Mouse (Mus musculus) left cerebral cortex, postnatal 25 days (tissue): ENCODE data around the gene Psmb5. TPM values are rescaled to one million over a fixed set of nuclear protein-coding genes. Genes with fewer than 3 reads are reported as not detected.

Experiments
- DNase-seq, 2 experiments: peaks; one replicate each; pipeline ENCODE4 v3.0.0; 2022; ENCODE audit warnings: low spot score in 2 of 2, mixed read lengths in 1 of 2
- intact Hi-C: fragments of 180-260 bp; cut with DNase I; formaldehyde crosslinking; loops from one replicate; pipeline ENCODE4 v1.15.1; 2025
- total RNA-seq, 2 experiments: library from RNA; stranded (reverse); gene quantifications; 2 replicates each; pipeline ENCODE4 v1.2.3; 2021

The Psmb5 gene
- total RNA-seq, 2 experiments from 2014 or later, result 164 to 182 TPM

- no peak for DNase-seq
- intact Hi-C loops, result no loop called here
These were observed 16.2 kb downstream of the Psmb5 start for GRCm38 (mm10) chr14:54601601-54602000.

GRCm38 (mm10) chr14:54597084-54597483 is 20.7 kb downstream of the Psmb5 start:
- intact Hi-C loops, result no loop called here
- DNase-seq, result no peak

DNA sequence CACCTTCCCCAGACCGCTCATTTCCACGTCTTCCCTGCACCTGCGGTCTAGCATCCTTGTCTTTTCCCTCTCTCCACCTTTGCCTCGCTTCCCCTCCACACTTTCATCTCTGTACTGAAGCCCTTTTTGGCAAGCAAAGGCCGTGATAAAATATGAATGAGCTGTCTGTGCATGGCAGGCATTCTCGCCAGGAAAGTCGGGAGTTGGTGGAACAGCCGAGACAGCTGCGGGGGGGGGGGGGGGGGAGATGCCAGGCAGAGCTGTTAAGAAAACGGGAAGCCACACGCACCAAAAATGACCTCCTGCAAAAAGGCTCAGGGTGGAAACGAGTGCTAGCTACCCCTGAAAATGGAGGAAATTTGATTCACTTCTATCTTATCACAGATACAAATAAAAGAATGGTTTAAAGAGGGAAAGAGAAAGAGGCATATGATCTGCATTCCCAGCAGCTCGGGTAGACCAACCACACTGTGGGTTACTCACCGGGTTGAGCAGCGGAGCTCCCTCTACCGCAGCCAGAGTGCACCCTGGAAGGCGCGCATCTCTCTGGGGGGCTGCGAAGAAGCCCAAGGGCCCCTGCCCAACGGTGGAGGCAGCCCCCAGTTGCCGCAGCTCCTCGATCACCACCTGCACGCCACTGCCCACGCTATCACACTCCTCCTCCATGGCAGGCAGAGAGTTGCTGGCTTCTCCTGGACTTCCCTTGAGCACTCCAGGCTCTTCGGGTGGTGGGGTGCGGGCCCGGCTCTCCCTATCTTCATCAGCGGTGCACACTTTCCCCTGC is 23.0 kb downstream of the Psmb5 start:
- DNase-seq, result peak in 1 of 2 experiments; percentile 83
- intact Hi-C loops, result no loop called here

DNA sequence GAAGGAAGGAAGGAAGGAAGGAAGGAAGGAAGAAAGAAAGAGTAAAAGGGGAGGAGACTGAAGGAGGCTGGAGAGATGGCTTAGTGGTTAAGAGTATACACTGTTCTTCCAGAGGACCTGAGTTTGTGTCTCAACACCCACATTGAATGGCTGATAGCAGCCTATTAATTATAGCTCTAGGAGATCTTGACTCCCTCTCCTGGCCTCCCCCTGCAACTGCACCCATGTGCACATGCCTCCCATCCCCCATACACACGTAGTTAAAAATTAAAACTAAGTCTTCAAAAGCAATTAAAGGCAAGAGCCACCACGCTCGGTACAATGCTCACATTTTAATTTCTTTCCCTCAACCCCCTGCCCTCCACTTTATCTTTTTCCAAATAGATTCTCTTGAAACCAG is 23.8 kb downstream of the Psmb5 start:
- no peak for DNase-seq
- intact Hi-C loops, result no loop called here

DNA sequence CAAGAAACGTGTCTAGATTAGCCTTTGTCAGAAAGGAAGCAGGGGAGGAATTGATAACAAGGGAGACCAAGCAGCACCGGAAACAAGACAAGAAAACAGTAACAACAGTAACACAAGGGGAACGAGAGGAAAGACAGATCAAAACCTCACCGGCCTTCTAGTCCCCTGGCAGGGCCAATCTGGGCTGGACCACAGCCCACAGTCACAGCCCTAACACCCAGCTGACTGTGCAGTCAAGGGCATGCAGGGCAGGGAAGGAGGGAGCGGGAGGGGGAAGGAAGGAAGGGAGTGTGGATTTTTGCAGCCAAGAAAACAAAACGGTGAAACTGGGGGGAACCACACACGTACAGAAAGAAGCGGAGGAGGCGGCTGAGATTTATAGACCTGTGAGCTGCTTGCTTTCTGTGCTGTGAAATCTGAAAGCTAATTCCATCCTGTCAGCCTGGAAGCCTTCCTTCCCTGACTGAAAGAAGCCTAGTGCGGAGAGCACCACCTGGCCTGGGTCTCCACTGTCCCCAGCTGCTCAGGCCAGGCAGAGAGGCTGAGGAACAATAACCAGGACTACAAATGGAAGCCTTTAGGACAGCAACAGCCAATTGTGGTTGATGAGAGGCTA is 25.4 kb downstream of the Psmb5 start:
- intact Hi-C loops, result no loop called here
- peak; percentile 54 to 91 for DNase-seq

DNA sequence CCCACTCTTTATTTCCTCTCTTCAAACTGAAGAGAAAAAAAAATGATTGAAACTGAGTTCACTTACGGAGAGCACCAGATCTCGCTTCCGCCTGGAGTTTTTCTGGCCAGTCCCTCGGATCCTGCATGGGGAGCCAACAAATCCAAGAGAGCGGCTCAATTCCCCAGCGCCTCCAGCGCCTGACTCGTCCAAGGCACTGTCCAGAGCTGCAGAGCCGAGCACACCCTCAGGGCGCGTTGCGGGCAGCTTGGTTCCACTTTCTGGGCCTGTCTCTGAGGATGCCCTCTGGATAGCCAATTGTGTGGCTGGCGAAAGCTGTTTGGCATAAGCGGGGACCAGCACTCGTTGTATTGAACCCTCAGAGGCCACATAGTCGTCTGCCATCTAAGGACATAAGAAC is 26.8 kb downstream of the Psmb5 start:
- no peak for DNase-seq
- intact Hi-C loops, result no loop called here

GRCm38 (mm10) chr14:54583681-54584338 is 34.0 kb downstream of the Psmb5 start:
- peak in 1 of 2 experiments; percentile 66 for DNase-seq
- intact Hi-C loops, result loop anchor here (2.0 kb wide), 1 partner anchor 57 kb away; the partner anchor contains the start of genes Cdh24 and Gm17606

DNA sequence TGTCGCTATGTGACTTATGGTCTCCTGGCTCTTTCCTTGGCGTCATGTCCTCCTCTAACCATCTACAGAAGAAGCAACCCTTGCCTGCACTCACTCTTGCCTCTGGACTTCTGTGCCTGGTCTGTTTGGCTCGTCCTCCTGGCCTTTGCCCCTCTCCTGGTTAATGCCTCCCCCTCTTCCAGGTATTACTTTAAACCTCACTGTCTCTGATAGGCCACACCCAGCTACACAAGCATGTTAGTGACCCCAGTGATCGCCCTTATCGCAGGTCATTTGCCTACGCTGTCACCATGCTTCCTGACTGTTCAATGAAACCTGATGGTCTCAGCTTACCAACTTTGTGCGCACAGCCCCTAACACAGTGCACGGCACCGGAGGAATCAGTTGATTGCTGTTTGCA is 35.3 kb downstream of the Psmb5 start:
- no peak for DNase-seq
- intact Hi-C loops, result loop anchor here (2.0 kb wide), 1 partner anchor 58 kb away; the partner anchor contains the start of genes Cdh24 and Gm17606

GRCm38 (mm10) chr14:54579638-54580037 is 38.2 kb downstream of the Psmb5 start:
- no peak for DNase-seq
- intact Hi-C loops, result no loop called here

DNA sequence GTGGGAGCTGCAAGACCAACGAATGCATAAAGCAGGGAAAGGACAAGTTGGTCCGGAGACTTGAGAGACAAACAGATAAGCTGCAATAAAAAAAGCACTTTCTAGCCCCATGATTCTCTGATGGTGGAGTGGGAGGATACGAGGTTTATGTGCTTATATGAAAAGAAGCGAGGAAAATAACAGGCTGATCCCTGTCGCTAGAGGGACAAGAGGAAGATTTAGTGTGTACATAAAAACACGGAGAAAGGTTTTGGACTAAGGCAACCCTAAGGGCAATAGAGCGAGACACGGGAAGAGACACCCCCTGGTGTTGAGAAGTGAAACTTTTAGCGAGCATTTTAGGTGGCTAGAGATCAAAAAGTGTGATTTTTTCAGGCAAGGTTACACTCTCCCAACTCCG is 39.8 kb downstream of the Psmb5 start:
- peak in 1 of 2 experiments; percentile 28 for DNase-seq
- intact Hi-C loops, result no loop called here

DNA sequence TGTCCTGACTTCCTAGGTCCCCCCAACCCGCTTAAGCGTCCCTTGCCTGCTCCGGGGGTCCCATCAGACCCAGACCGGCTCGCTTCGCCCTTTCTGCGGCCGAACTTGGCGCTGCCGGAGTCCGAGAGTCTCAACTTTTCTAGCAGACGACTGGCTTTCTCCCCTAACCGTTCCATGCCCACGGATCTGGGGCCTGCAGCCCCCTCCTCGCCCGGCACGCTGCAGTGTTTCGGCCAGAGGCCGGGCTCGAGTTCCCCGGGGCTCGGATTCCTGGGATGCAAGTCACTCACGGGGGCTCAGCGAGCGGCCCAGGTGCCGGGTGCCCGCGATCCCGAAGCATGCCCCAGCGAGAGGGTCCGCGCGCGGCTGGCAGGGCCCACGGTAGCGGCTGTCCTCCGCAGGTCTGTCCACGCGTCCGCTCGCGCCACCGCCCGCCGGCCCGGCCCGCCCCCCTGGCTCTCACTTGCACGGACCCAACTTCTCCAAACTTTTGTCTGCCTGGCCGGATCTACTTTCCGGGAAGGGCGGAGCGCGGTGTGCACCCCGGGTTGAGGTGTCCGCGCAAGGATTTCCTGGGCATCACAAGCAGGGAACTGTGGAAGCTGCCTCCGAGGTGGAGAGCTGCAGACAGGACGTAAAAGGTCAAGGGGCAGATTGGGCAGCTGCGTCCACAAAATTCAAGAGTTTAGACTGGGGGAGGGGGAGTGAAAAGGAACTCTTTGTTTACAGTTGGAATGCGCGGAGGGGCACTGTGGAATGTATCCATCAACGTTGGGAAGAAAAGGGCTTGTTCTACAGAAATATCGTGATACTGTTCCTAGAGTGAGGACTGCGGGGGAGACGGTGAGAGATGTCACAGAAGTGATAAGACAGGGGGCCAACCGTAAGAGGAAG is 40.5 kb downstream of the Psmb5 start, which contains the start of gene Ajuba:
Gene Ajuba (minus strand): TSS at position 470 of the 894 bp plus-strand sequence.
- peak; percentile 62 to 71 for DNase-seq
- intact Hi-C loops, result no loop called here

DNA sequence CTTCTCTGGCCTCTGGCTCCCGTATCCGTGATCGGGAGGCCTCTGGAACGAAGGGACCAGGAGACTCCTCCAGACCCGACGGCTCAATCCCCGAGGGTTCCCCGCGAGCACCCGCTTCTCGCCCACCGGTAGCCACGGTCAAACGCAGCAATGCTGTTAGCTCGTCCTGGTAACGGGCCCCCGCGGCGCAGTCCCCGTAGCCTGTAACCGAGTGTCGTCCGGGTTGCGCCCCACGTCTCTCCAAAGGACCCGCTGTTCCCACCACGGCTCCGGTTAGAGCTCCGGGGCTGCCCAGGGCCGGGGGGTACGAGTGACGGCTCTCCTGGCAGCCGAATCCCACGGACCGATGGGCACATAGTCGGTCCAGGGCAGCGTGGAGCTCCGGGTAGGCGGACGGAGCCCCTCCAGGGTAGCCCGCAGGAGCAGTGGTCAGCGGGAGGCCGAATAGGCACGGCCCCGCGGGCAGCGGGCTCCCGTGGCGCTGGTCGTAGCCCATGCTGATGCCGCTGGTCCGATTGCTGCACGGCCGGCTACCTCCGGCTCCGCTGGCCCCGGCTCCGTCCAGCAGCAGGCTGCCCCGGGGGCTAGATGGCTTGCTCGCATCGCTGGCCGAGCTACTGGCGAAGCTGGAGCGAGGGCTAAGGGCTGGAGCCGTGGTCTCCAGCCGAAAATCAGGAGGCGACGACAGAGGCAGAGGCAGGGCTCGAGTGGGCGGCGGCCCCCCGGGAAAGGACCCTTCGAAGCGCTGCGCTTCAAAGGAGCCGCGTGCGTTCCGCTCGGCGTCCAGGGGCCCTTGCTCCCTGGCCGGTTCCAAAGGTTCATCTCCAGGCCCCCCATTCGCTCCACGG is 41.4 kb downstream of the Psmb5 start:
- intact Hi-C loops, result no loop called here

GRCm38 (mm10) chr14:54575631-54576030 is 42.2 kb downstream of the Psmb5 start:
- no peak for DNase-seq
- intact Hi-C loops, result no loop called here

More for the DNA sequence above, 41.4 kb downstream of the Psmb5 start:
- no peak for DNase-seq

- DNase-seq, result no peak
- intact Hi-C loops, result no loop called here
These were observed 42.8 kb downstream of the Psmb5 start for GRCm38 (mm10) chr14:54575031-54575430.

- DNase-seq, result no peak
- intact Hi-C loops, result no loop called here
These were observed 43.6 kb downstream of the Psmb5 start for GRCm38 (mm10) chr14:54574253-54574652.

DNA sequence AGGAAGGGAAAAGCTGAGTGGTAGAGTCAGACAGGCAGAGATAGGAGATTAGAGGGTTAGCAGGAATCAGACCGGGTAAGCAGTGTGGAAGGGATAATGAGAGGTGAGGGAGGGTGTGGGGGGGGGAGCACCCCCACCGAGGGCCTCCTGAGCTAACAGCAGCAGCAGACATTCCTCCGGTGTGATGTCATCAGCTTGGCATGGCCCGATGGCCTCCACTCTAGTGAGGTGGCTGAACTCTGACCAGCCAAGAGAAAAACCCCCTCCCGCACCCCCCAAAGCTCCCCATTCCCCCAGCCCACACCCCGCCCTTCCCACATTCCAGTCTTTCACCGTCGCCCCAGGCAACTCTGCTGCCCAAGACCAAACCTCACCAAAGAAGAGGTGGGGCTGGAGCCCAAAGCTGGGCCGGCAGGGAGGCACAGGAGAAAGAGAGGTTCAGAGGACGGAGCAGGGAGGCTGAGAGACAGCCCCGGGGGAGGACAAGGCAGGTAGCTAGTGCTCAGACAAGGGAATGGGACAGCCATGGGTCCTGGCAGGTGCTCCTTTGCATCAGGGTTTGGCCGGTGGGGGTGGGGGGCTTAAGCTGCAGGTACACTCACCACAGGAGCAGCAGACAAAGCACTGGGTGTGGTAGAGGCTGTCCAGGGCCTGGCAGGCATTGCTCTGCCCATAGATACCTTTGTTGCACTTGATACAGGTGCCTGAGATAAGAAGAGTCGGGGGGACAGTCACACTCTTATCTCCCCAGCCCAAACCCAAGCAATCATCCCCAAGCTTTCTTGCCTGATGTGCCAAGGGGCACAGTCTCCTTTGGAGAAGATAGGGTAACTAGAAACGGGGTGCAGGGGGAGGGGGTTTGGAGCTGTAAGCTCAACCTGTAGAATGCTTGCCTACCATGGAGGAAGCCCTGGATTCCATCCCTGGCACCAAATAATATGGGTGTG is 44.8 kb downstream of the Psmb5 start:
- intact Hi-C loops, result no loop called here
- no peak for DNase-seq

DNA sequence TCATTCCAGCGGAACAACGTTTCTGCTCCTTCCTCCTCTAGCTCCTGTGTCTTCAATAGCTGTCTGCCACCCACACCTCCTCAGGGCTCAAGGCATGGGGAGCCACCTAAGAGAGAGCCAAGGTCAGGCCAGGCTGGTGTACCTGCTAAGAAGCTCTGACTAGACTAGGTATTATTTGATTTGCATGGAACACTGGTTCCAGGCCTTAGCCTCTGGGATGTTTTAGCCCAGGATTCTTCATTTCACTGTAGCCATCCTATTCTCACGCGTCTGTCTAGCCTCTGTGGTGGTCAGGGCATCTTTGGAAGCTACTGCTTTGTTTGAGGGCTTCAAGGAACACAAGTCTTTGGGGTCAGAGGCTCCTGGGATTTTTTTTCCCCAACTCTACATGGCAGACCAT is 45.7 kb downstream of the Psmb5 start:
- DNase-seq, result no peak
- intact Hi-C loops, result no loop called here
